12 mouse cellular contexts compared by ENCODE assay signal in the genomic region with DNA sequence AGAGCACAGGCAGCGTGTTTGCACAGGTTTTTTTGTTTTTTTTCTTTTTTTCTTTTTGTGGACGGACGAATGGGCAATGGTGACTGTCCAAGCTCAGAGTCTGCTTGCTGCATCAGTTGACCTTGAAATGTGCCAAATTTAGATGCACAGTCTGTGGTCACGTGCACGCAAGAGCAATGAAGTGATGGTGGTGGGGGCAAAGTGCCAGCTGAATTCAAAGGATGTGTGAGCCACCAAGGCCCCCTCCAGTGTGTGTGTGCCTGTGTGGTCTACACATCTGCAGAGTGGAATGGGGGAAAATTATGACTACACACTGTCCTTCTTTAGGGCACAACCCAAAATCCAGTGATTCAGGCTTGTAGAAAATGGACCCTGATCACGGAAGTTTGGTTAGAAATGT. TPM values are rescaled to one million over a fixed set of nuclear protein-coding genes. Genes with fewer than 3 reads are reported as not detected.
A peak's percentile ranks its signal among the peaks of the same experiment; 100 is the strongest.
DNase-seq lines count a peak whose midpoint lies in the region; ATAC-seq and TF ChIP-seq lines count a peak whose summit lies in the region.
"Had no signal": no experiment of that assay in that cellular context is flagged by ENCODE, and none has a peak within 500 bp of the region (broad histone marks: within the 10 kb centered on the region; RNA-seq: fewer than 3 reads in every experiment).

No protein-coding gene starts in this region.

- H3K4me3 ChIP-seq in forebrain, postnatal 0 days (ENCODE audit: low read depth, low read length): no peak overlapping the region
- no peak overlapping the region for H3K4me3 ChIP-seq in forebrain, embryonic 12.5 days (replicated peaks)
- no peak overlapping the region for H3K4me3 ChIP-seq in midbrain, embryonic 16.5 days (ENCODE audit: low read depth, low read length)
- H3K4me3 ChIP-seq in midbrain, embryonic 10.5 days: no peak overlapping the region
- H3K4me3 ChIP-seq: neural tube, embryonic 12.5 days had no signal

- no peak overlapping the region for H3K9ac ChIP-seq in forebrain, postnatal 0 days
- no peak overlapping the region for H3K9ac ChIP-seq in forebrain, embryonic 12.5 days
- no peak overlapping the region for H3K9ac ChIP-seq in midbrain, embryonic 16.5 days (ENCODE audit: low read depth, low read length)
- H3K9ac ChIP-seq: neural tube, embryonic 12.5 days had no signal

- no peak for TF ChIP-seq CTCF in forebrain, postnatal 0 days (IDR thresholded peaks at IDR 0.05; ENCODE audit: low read depth)

- no peak overlapping the region for H3K4me2 ChIP-seq in forebrain, postnatal 0 days (ENCODE audit: low read depth)
- H3K4me2 ChIP-seq in forebrain, embryonic 12.5 days: no peak overlapping the region
- H3K4me2 ChIP-seq in midbrain, embryonic 16.5 days (ENCODE audit: low read length): no peak overlapping the region
- H3K4me2 ChIP-seq: neural tube, embryonic 12.5 days had no signal

- no peaks in the 10 kb centered on the region for H3K4me1 ChIP-seq in forebrain, postnatal 0 days (ENCODE audit: insufficient read depth)
- peaks cover 4% of the 10 kb centered on the region; the same call in 1 of the 2 replicates for H3K4me1 ChIP-seq in forebrain, embryonic 12.5 days
- H3K4me1 ChIP-seq in midbrain, embryonic 16.5 days (ENCODE audit: control insufficient read depth, insufficient read depth, low read length): no peaks in the 10 kb centered on the region
- H3K4me1 ChIP-seq in midbrain, embryonic 10.5 days: peaks cover 6% of the 10 kb centered on the region

- WGBS in forebrain, postnatal 0 days: 48% methylated on average over 6 of the region's 6 CpGs
- WGBS in forebrain, embryonic 12.5 days: 79% methylated on average over 6 of the region's 6 CpGs
- 45% methylated on average over 6 of the region's 6 CpGs for WGBS in midbrain, embryonic 16.5 days
- WGBS in midbrain, embryonic 10.5 days: 75% methylated on average over 6 of the region's 6 CpGs

- no peak for ATAC-seq in forebrain, postnatal 0 days
- no peak for ATAC-seq in forebrain, embryonic 12.5 days (ENCODE audit: low FRiP score)
- ATAC-seq in midbrain, embryonic 16.5 days: peak; percentile 54; the same call in 1 of the 2 replicates
- ATAC-seq in monocyte, adult 5-6 weeks (replicated peaks; ENCODE audit: insufficient number of reproducible peaks, low FRiP score, low TSS enrichment, poor library complexity, severe bottlenecking): no peak
- ATAC-seq: forebrain, embryonic 16.5 days had no signal

- no peak overlapping the region for H3K27ac ChIP-seq in forebrain, postnatal 0 days (ENCODE audit: low read depth, low read length)
- no peak overlapping the region for H3K27ac ChIP-seq in forebrain, embryonic 12.5 days
- H3K27ac ChIP-seq in midbrain, embryonic 16.5 days (ENCODE audit: low read length): no peak overlapping the region
- no peak overlapping the region for H3K27ac ChIP-seq in midbrain, embryonic 10.5 days (replicated peaks)
- H3K27ac ChIP-seq: macrophage; neural tube, embryonic 12.5 days had no signal

- peak; percentile 7 for DNase-seq in forebrain, postnatal 0 days
- no peak for DNase-seq in midbrain, embryonic 10.5 days (ENCODE audit: low spot score)
- DNase-seq in cerebellum, adult 9-11 months: peak; percentile 74
- peak; percentile 50 for DNase-seq in kidney, postnatal 10 days
- DNase-seq in right cerebral cortex, postnatal 25 days: no peak

- H3K27me3 ChIP-seq in forebrain, postnatal 0 days (ENCODE audit: insufficient read depth, low read length): no peaks in the 10 kb centered on the region
- H3K27me3 ChIP-seq in forebrain, embryonic 12.5 days: no peaks in the 10 kb centered on the region
- no peaks in the 10 kb centered on the region for H3K27me3 ChIP-seq in midbrain, embryonic 16.5 days (ENCODE audit: control insufficient read depth, insufficient read depth, low read depth, low read length)
- H3K27me3 ChIP-seq in midbrain, embryonic 10.5 days (ENCODE audit: low read depth, poor library complexity, severe bottlenecking): no peaks in the 10 kb centered on the region
- H3K27me3 ChIP-seq: neural tube, embryonic 12.5 days had no signal

- no peaks in the 10 kb centered on the region for H3K9me3 ChIP-seq in forebrain, postnatal 0 days (ENCODE audit: low read length)
- no peaks in the 10 kb centered on the region for H3K9me3 ChIP-seq in forebrain, embryonic 12.5 days
- H3K9me3 ChIP-seq in midbrain, embryonic 16.5 days (replicated peaks; ENCODE audit: control insufficient read depth, low read length, poor library complexity, severe bottlenecking): no peaks in the 10 kb centered on the region
- H3K9me3 ChIP-seq in midbrain, embryonic 10.5 days (replicated peaks): no peaks in the 10 kb centered on the region
- H3K9me3 ChIP-seq: neural tube, embryonic 12.5 days had no signal

- H3K36me3 ChIP-seq in forebrain, postnatal 0 days (ENCODE audit: insufficient read depth): no peaks in the 10 kb centered on the region
- no peaks in the 10 kb centered on the region for H3K36me3 ChIP-seq in forebrain, embryonic 12.5 days (replicated peaks)
- H3K36me3 ChIP-seq in midbrain, embryonic 16.5 days (ENCODE audit: control insufficient read depth, insufficient read depth, low read length): peaks cover 4% of the 10 kb centered on the region; the same call in 1 of the 2 replicates
- H3K36me3 ChIP-seq in midbrain, embryonic 10.5 days: no peaks in the 10 kb centered on the region
- H3K36me3 ChIP-seq: neural tube, embryonic 12.5 days had no signal

RNA-seq across cellular contexts. Expression of gene Fgf9, which starts 42.8 kb away (rescaled TPM):
- total RNA-seq in forebrain, postnatal 0 days (2014; rRNA removed): 6.9 and 14.8 TPM in 2 replicates
- polyA plus RNA-seq in forebrain, postnatal 0 days (2015; fragmentation: Nextera tagmentation; extraction: Ambion mirVana): 9.6 and 16.4 TPM in 2 replicates
- polyA plus RNA-seq in forebrain, embryonic 12.5 days (2016; fragmentation: Nextera tagmentation; extraction: Ambion mirVana): 2.8 and 3.8 TPM in 2 replicates
- 24.4 and 26.1 TPM in 2 replicates for polyA plus RNA-seq in midbrain, embryonic 16.5 days (2015; fragmentation: Nextera tagmentation; extraction: Ambion mirVana)
- polyA plus RNA-seq in midbrain, embryonic 10.5 days (2016; fragmentation: Nextera tagmentation; extraction: Ambion mirVana): 0.70 and 1.8 TPM in 2 replicates
- not detected in 3 replicates for total RNA-seq in monocyte, adult 5-6 weeks (2017)
- polyA plus RNA-seq: spleen, adult 2 months had no signal

Comparison
In these comparisons a context has a peak if more than half of its experiments do, and no peak if none do; other contexts are left out.
1. DNase-seq: peak in forebrain, postnatal 0 days (single experiment), cerebellum, adult 9-11 months (single experiment) and kidney, postnatal 10 days (single experiment); none in midbrain, embryonic 10.5 days (single experiment) and right cerebral cortex, postnatal 25 days (single experiment).